Mouse (Mus musculus): ENCODE data around the gene Rin3. TPM values are rescaled to one million over a fixed set of nuclear protein-coding genes. Genes with fewer than 3 reads are reported as not detected.

The Rin3 gene
- total and polyA plus RNA-seq, 3 experiments = 17.5 to 38.9 TPM; not detected in 1

- peak; percentile 18; the same call in 1 of the 2 replicates for TF ChIP-seq SIN3A (IDR thresholded peaks at IDR 0.05; ENCODE audit: low read length)
- TF ChIP-seq NELFE (IDR thresholded peaks at IDR 0.05; ENCODE audit: low read depth, low read length) = no peak
- no peak for TF ChIP-seq RAD21 (IDR thresholded peaks at IDR 0.05; ENCODE audit: low read depth, low read length)
- Histone ChIP-seq H3K9me3 (replicated peaks; ENCODE audit: insufficient read depth, low read length) (no peaks in the 10 kb centered on the region), H3K36me3 (ENCODE audit: control insufficient read depth in 1 of 2, insufficient read depth in 2 of 2, low read length in 2 of 2) (peaks cover 5 to 36% of the 10 kb centered on the region in 2 experiments; a peak in 3 of 4 replicates), H3K27ac (ENCODE audit: control insufficient read depth, low read depth, low read length) (no peak overlapping the region), H3K27me3 (ENCODE audit: control insufficient read depth in 1 of 2, insufficient read depth in 2 of 2, low read length in 2 of 2) (no peaks in the 10 kb centered on the region), H3K9ac (ENCODE audit: control insufficient read depth, low read depth, low read length, poor library complexity, severe bottlenecking) (no peak overlapping the region), H3K4me1 (ENCODE audit: control insufficient read depth in 1 of 2, insufficient read depth in 2 of 2, low read length in 2 of 2) (peaks cover 11 to 46% of the 10 kb centered on the region in 2 experiments), H3K4me3 (ENCODE audit: control insufficient read depth in 1 of 2, insufficient read depth in 1 of 2, low read depth in 2 of 2, low read length in 2 of 2) (peak overlapping the region in 1 of 2 experiments; percentile 69; a peak in 3 of 4 replicates), H3K79me2 (ENCODE audit: control insufficient read depth, insufficient read depth, low read length, poor library complexity) (peaks cover 38% of the 10 kb centered on the region)
- DNase-seq (ENCODE audit: low read depth, low spot score) = no peak
Measured at GRCm38 (mm10) chr12:102356781-102357180, 73.9 kb downstream of the Rin3 start.

GRCm38 (mm10) chr12:102359390-102359789 lies 76.5 kb downstream of the Rin3 start:
- Histone ChIP-seq H3K79me2 (ENCODE audit: control insufficient read depth, insufficient read depth, low read length, poor library complexity) (peaks cover 40% of the 10 kb centered on the region), H3K36me3 (ENCODE audit: control insufficient read depth in 1 of 2, insufficient read depth in 2 of 2, low read length in 2 of 2) (peaks cover 8 to 27% of the 10 kb centered on the region in 2 experiments; a peak in 3 of 4 replicates), H3K27me3 (ENCODE audit: control insufficient read depth in 1 of 2, insufficient read depth in 2 of 2, low read length in 2 of 2) (no peaks in the 10 kb centered on the region), H3K27ac (ENCODE audit: control insufficient read depth, low read depth, low read length) (no peak overlapping the region), H3K4me1 (ENCODE audit: control insufficient read depth in 1 of 2, insufficient read depth in 2 of 2, low read length in 2 of 2) (peaks cover 5 to 32% of the 10 kb centered on the region in 2 experiments; a peak in 3 of 4 replicates), H3K4me3 (ENCODE audit: control insufficient read depth in 1 of 2, insufficient read depth in 1 of 2, low read depth in 2 of 2, low read length in 2 of 2) (no peak overlapping the region), H3K9ac (ENCODE audit: control insufficient read depth, low read depth, low read length, poor library complexity, severe bottlenecking) (no peak overlapping the region), H3K9me3 (replicated peaks; ENCODE audit: insufficient read depth, low read length) (no peaks in the 10 kb centered on the region)
- peak; percentile 57 for DNase-seq (ENCODE audit: low read depth, low spot score)
- peak; percentile 79 for TF ChIP-seq TAL1 (IDR thresholded peaks at IDR 0.05; ENCODE audit: low read length)
- no peak for TF ChIP-seq ZMIZ1 (IDR thresholded peaks at IDR 0.05; ENCODE audit: low read depth, low read length)
- TF ChIP-seq MAFK (IDR thresholded peaks at IDR 0.05; ENCODE audit: borderline replicate concordance, low read depth, low read length) = no peak
- no peak for TF ChIP-seq RAD21 (IDR thresholded peaks at IDR 0.05; ENCODE audit: low read depth, low read length)
- no peak for TF ChIP-seq RCOR1 (IDR thresholded peaks at IDR 0.05; ENCODE audit: low read depth, low read length)
- no peak for TF ChIP-seq ETS1 (IDR thresholded peaks at IDR 0.05; ENCODE audit: low read depth, low read length)
- TF ChIP-seq EP300 (IDR thresholded peaks at IDR 0.05; ENCODE audit: low read depth in 1 of 2, low read length in 2 of 2) = peak; percentile 17 to 40; a peak in 1 of 4 replicates
- TF ChIP-seq POLR2AphosphoS2 (IDR thresholded peaks at IDR 0.05; ENCODE audit: low read length) = no peak
- no peak for TF ChIP-seq CTCF (IDR thresholded peaks at IDR 0.05 in 2 of 3, conservative IDR thresholded peaks at IDR 0.05 in 1 of 3; ENCODE audit: control insufficient read depth in 1 of 3, insufficient read depth in 1 of 3, low read depth in 2 of 3, low read length in 3 of 3, poor library complexity in 1 of 3, severe bottlenecking in 1 of 3)
- 0 out of 2 replicates have a peak, but pooled peaks have one; percentile 12 for TF ChIP-seq TCF12 (IDR thresholded peaks at IDR 0.05; ENCODE audit: low read depth, low read length)

All from MEL (cell line).